Mouse (Mus musculus) stomach, embryonic 16.5 days (tissue): Measurements from ENCODE around the gene Gm10203. TPM values are rescaled to one million over a fixed set of nuclear protein-coding genes. Genes with fewer than 3 reads are reported as not detected.
A peak's percentile ranks its signal among the peaks of the same experiment; 100 is the strongest.
"Not testable (repeated sequence)": the region's sequence is repeated elsewhere in the genome, so short reads cannot be mapped to it uniquely, and the experiment has no call there.

Experiments
- ATAC-seq: fragments of 200-750 bp; cut with Nextera tagmentation; 2 replicates; pipeline ENCODE4 v1.8.0; 2017; ENCODE audit warnings: moderate number of reproducible peaks, moderate TSS enrichment; ENCODE audit not compliant: insufficient read depth, low FRiP score
- H3K27ac ChIP-seq: fragments of 300-500 bp; sonication (generic); 2 replicates; pipeline ENCODE4 v1.5.1; 2014; ENCODE audit warnings: low read length
- H3K27me3 ChIP-seq: fragments of 300-500 bp; sonication (generic); 2 replicates; pipeline ENCODE4 v1.6.1; 2014; ENCODE audit warnings: low read length, control low read depth, mixed read lengths; ENCODE audit not compliant: control insufficient read depth, insufficient read depth
- H3K36me3 ChIP-seq: fragments of 300-500 bp; sonication (generic); 2 replicates; pipeline ENCODE4 v1.6.1; 2014; ENCODE audit warnings: low read length; ENCODE audit not compliant: control insufficient read depth, insufficient read depth
- H3K4me1 ChIP-seq: fragments of 300-500 bp; sonication (generic); 2 replicates; pipeline ENCODE4 v1.6.1; 2014; ENCODE audit warnings: low read length, control low read depth, mixed read lengths; ENCODE audit not compliant: control insufficient read depth, insufficient read depth
- H3K4me2 ChIP-seq: fragments of 300-500 bp; sonication (generic); 2 replicates; pipeline ENCODE4 v1.6.1; 2014; ENCODE audit warnings: low read depth, low read length, mixed read lengths
- H3K4me3 ChIP-seq: fragments of 300-500 bp; sonication (generic); replicated peaks from 2 replicates; pipeline ENCODE4 v1.5.1; 2014; ENCODE audit warnings: mild to moderate bottlenecking, low read length
- H3K9ac ChIP-seq: fragments of 300-500 bp; sonication (generic); 2 replicates; pipeline ENCODE4 v1.6.1; 2014; ENCODE audit warnings: low read length
- H3K9me3 ChIP-seq: fragments of 300-500 bp; sonication (generic); replicated peaks from 2 replicates; pipeline ENCODE4 v1.6.1; 2016; ENCODE audit warnings: low read length, control low read depth; ENCODE audit not compliant: control insufficient read depth
- WGBS: fragments of 180-500 bp; shearing (Covaris S2); extraction: QIAGEN DNeasy Blood & Tissue Kit; methylation state at CpG from one replicate; pipeline ENCODE4 v1.1.7; 2014; 5-methylcytosine and 5-hydroxymethylcytosine counted together
- polyA plus RNA-seq: library from polyadenylated mRNA; unstranded; fragments of >200 nt; fragmentation: Nextera tagmentation; extraction: Ambion mirVana; gene quantifications from 2 replicates; pipeline ENCODE4 v1.2.1, GENCODE M21; 2015

Gene Gm10203
- polyA plus RNA-seq = not detected in 2 replicates

- not testable (repeated sequence) for H3K36me3 ChIP-seq, H3K9me3 ChIP-seq, H3K4me2 ChIP-seq, H3K27me3 ChIP-seq, H3K9ac ChIP-seq, H3K27ac ChIP-seq, H3K4me1 ChIP-seq, H3K4me3 ChIP-seq, ATAC-seq
- 88% methylated on average over 8 of the region's 8 CpGs for WGBS
Measured at GRCm38 (mm10) chr6:149129870-149130269, at the start of gene Gm10203. Gene Gm10203 (plus strand): TSS chr6:149130170.

DNA sequence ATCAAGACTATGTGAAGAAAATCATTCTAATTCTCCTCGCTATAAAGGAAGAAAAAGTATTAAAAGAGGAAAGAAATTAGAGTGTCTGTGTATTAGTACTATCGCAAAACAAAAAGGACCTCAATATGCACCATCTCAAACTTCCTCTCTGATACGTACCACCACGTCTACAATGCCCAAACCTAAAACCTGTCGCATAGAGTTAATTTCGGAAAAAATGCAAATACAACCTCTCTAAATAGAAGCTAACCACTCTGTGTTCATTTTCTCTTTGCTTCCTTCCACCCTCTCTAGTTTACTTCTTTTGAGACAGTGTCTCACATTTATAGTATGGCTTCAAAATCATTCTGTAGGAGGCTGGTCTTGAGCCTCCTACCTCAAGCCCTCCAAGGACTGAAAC is 37.6 kb upstream of the Gm10203 start:
- Histone ChIP-seq H3K27ac (no peak overlapping the region), H3K9me3 (no peaks in the 10 kb centered on the region), H3K4me3 (no peak overlapping the region), H3K27me3 (no peaks in the 10 kb centered on the region), H3K9ac (no peak overlapping the region), H3K36me3 (no peaks in the 10 kb centered on the region), H3K4me1 (peaks cover 3% of the 10 kb centered on the region; the same call in 1 of the 2 replicates), H3K4me2 (no peak overlapping the region)
- 96% methylated on average over 6 of the region's 6 CpGs for WGBS
- no peak for ATAC-seq

- Histone ChIP-seq H3K9me3 (no peaks in the 10 kb centered on the region), H3K4me1 (peaks cover 3% of the 10 kb centered on the region; the same call in 1 of the 2 replicates), H3K36me3 (no peaks in the 10 kb centered on the region), H3K4me3 (no peak overlapping the region), H3K27ac (no peak overlapping the region), H3K9ac (no peak overlapping the region), H3K27me3 (no peaks in the 10 kb centered on the region), H3K4me2 (no peak overlapping the region)
- WGBS = 15% methylated on average over 5 of the region's 5 CpGs
- no peak for ATAC-seq
Measured at GRCm38 (mm10) chr6:149093465-149093864, 36.5 kb upstream of the Gm10203 start.

DNA sequence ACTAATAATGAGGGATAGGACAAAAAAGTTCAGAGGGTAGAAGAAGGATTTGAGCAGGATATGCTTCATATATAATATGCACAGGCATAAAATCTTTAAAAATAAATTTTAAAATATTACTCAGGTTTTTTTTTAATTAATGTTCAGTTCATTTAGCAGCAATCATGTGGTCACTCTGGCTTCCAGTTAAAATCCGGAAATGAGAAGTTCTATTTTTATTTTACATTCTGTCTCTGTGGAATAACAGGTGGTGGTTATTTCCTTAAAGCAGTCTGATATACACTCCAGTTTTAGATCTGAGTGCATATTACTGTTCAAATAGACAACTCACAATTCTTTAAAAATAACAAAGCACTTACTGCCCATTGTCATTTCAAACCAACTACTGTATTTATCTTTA is 35.4 kb upstream of the Gm10203 start:
- Histone ChIP-seq H3K9me3 (no peaks in the 10 kb centered on the region), H3K36me3 (no peaks in the 10 kb centered on the region), H3K9ac (no peak overlapping the region), H3K4me1 (peaks cover 3% of the 10 kb centered on the region; the same call in 1 of the 2 replicates), H3K27me3 (no peaks in the 10 kb centered on the region), H3K27ac (no peak overlapping the region), H3K4me3 (no peak overlapping the region), H3K4me2 (no peak overlapping the region)
- 66% methylated on average over 1 of the region's 1 CpGs for WGBS
- ATAC-seq = no peak

GRCm38 (mm10) chr6:149095389-149095788 is 34.6 kb upstream of the Gm10203 start:
- Histone ChIP-seq H3K9me3 (no peaks in the 10 kb centered on the region), H3K4me1 (peaks cover 3% of the 10 kb centered on the region; the same call in 1 of the 2 replicates), H3K4me3 (no peak overlapping the region), H3K9ac (no peak overlapping the region), H3K27me3 (no peaks in the 10 kb centered on the region), H3K27ac (no peak overlapping the region), H3K4me2 (no peak overlapping the region), H3K36me3 (no peaks in the 10 kb centered on the region)
- 65% methylated on average over 6 of the region's 6 CpGs for WGBS
- no peak for ATAC-seq

GRCm38 (mm10) chr6:149096233-149096632 is 33.7 kb upstream of the Gm10203 start:
- peaks cover 3% of the 10 kb centered on the region; the same call in 1 of the 2 replicates for H3K4me1 ChIP-seq
- no peak overlapping the region for H3K9ac ChIP-seq
- H3K9me3 ChIP-seq = no peaks in the 10 kb centered on the region
- no peak overlapping the region for H3K27ac ChIP-seq
- H3K27me3 ChIP-seq = no peaks in the 10 kb centered on the region
- no peak for ATAC-seq
- H3K4me2 ChIP-seq = no peak overlapping the region
- no peaks in the 10 kb centered on the region for H3K36me3 ChIP-seq
- WGBS = 85% methylated on average over 2 of the region's 2 CpGs
- H3K4me3 ChIP-seq = no peak overlapping the region

- no peaks in the 10 kb centered on the region for H3K27me3 ChIP-seq
- H3K4me3 ChIP-seq = no peak overlapping the region
- no peak overlapping the region for H3K27ac ChIP-seq
- peaks cover 3% of the 10 kb centered on the region; the same call in 1 of the 2 replicates for H3K4me1 ChIP-seq
- WGBS = 90% methylated on average over 1 of the region's 1 CpGs
- no peaks in the 10 kb centered on the region for H3K9me3 ChIP-seq
- H3K36me3 ChIP-seq = no peaks in the 10 kb centered on the region
- ATAC-seq = no peak
- H3K9ac ChIP-seq = no peak overlapping the region
- no peak overlapping the region for H3K4me2 ChIP-seq
Measured at GRCm38 (mm10) chr6:149097276-149097675, 32.7 kb upstream of the Gm10203 start.

GRCm38 (mm10) chr6:149098993-149099392 is 31.0 kb upstream of the Gm10203 start:
- H3K4me2 ChIP-seq = no peak overlapping the region
- H3K4me3 ChIP-seq = no peak overlapping the region

DNA sequence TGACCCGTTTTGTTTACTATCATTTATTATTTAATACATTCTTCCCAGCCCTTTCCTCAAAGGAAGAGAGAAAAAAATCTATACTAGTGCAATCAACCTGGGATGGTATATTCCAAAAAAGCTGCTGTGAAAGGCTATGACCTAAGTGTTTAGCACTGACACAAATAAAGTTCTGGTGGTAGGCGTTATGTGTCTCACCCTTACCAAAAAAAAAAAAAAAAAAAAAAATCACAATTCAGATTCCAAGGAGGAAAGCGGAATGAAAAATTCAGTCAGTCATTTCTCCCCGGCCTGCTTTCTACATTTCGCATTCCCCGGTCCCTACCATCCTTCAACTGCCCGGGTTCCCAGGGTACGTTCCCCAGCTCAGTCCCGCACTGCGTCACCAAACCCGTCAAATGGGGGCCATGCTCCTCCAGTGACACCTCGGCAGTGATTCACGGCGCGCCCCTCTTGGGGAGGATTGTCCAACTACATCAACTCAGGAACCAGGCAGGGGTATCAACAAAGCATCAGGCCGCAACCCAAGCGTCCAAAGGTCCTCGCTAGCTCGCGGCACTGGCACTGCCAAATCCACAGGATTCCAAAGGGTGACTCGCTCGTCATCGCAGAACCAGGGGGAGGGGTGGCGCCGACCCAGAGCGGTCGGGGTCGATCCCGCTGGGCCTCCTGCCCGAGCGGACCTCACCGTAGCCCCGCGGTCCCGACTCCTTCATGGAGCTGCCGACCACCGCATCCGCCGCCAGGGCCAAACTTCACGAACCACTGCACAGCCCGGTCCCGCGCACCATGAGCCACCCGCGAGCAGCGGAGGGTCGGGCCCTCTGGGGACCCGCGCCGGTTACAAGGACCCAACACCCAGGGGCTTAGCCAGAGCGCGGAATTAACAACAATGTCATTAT is 29.5 kb upstream of the Gm10203 start:
- Histone ChIP-seq H3K9me3 (no peaks in the 10 kb centered on the region), H3K27me3 (no peaks in the 10 kb centered on the region), H3K4me3 (peak overlapping the region; percentile 79), H3K36me3 (no peaks in the 10 kb centered on the region), H3K4me1 (no peaks in the 10 kb centered on the region), H3K27ac (peak overlapping the region; percentile 82), H3K9ac (peak overlapping the region; percentile 91), H3K4me2 (peak overlapping the region; percentile 84)
- 2% methylated on average over 52 of the region's 52 CpGs for WGBS
- peak; percentile 57 for ATAC-seq

More at GRCm38 (mm10) chr6:149098993-149099392, 31.0 kb upstream of the Gm10203 start:
- H3K9ac ChIP-seq = no peak overlapping the region
- H3K27me3 ChIP-seq = no peaks in the 10 kb centered on the region
- no peaks in the 10 kb centered on the region for H3K36me3 ChIP-seq
- no peak overlapping the region for H3K27ac ChIP-seq
- ATAC-seq = no peak
- no peaks in the 10 kb centered on the region for H3K4me1 ChIP-seq
- no peaks in the 10 kb centered on the region for H3K9me3 ChIP-seq
